Mouse (Mus musculus) cerebellum, adult 11 months (tissue): Measurements from ENCODE around the gene Copb1.
"Not testable (repeated sequence)": the region's sequence is repeated elsewhere in the genome, so short reads cannot be mapped to it uniquely, and the experiment has no call there.

Experiments
- DNase-seq: peaks from one replicate; pipeline ENCODE4 v3.0.0; 2022

Gene Copb1

DNA sequence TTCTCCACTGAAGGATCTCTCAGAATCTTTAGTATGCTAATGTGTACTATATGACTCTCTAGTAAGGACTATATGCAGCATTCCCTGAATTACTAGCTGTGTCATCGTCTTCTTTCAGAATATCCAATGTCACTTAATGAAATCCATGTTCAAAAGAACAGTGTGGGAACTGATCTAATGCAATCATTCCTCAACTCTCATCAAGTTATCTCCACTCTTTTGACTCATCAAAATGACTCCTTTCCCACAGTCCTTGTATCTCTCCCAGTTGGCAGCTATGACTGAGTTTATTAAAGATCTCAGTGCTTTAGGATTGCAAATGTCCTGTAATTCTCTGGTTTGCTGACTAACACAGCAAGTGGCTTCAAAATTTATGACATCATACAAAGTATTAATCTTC, 40.1 kb downstream of the Copb1 start:
- no peak for DNase-seq

DNA sequence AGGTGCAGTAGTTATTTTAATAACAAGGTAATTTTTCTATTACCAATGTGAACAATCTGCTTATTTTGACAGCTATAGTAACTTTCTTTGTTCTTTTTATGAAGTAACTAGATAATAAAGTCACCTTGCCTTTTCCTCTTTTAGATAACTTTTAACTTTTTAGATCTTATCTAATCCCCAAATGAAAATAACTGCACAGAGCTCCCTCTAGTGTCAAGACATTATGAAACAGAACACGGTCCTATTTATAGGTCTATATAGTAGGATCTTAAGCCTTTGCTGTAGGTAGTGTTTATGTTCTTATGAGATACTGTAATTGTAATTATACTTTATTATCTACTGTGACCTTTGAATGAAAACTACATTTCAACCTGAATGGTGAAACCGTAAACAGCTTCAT, 41.0 kb downstream of the Copb1 start:
- no peak for DNase-seq

DNA sequence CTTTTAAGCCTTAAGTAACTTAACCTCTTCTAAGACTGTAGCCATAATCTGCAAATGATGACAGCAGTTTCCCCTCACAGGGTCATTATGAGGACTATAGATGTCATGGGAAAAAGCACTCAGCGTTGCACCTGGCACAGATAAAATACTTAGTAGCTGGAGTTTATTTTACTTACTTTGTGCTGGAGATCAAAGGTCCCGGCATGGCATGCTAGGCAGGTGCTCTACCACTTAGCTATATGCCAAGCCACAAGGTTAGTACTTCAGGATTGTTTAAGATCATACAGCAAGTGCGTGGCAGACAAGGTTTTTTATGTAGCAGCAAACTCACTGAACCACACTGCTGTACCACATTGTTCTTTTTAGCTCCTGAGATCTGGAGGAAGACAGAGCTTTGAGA, 43.9 kb downstream of the Copb1 start:
- no peak for DNase-seq

DNA sequence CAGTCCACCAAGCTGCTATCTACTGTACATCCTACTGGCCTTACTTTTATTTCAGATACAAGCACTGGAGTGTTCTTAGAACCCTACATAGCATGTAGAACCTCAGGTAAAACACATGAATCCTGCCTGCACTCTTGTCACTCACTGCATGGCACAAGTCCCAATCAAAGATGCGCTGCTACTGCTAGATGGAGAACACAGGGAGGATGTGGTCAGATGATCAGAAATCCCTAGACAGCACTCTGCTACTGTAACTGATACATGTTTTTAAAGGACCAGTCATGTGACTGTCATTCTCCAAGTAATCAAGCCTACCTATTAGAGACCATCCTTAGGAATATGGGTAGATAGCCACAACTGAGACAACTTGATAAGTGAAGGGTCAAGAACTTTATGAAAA, 44.7 kb downstream of the Copb1 start:
- DNase-seq, result no peak

DNA sequence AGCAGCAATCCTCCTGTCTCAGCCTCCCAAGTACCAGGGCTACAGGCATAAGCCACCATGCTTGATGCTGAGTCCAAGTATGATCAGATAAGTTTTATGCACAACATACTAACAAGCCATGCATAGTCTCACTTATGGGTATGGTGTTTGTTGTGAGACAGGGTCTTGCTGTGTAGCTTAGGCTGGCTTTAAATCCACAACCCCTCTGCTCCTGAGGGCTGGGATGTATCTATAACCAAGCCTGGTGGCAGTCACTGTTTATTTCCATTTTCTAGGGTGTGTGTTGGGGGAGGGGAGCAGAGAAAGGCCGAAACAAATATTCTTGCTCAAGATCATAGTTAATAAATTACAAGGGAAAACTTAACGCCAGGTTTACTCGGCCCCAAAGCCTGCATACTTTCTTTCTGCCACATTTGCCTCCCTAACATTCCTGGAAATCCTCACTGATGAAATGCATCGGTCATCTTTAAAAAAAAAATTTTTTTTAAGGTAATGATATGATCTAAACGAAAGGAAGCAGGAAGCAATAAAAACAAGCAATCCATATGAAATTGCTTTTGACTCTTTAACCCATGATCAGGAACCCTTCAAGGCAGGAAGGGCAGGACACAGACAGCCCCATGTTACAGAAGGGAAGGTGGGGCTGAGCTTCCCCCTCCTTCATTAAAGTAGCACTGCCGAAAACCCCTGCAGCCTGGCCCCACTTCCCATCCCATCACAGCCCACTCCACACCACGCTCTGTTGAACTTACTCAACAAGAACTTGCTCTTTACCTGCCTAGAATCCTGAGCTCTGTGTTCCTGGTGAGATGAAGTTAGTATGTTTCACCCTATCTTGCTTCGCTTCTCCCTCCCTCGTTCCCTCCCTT, 50.8 kb downstream of the Copb1 start:
- no peak for DNase-seq

DNA sequence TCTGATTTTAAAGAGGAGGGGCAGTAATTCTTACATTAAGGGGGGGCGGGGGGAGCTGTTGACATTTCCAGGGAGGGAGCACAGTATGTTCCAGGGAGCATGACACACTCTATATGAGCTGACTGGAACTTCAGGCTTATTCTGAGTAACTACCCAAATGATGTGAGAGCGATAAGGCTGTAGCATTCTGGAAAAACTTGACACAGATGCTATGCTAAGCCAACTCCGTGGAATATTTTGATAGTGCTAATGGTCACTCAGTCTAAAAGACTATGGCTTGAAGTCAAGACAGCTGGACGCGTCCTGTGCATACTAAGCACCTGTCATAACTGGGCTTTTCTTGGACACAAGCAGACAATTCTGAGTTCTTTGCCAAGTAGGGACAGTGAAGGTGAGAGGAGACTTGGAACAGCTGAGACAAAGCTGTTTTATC, 51.5 kb downstream of the Copb1 start:
- DNase-seq, result no peak

DNA sequence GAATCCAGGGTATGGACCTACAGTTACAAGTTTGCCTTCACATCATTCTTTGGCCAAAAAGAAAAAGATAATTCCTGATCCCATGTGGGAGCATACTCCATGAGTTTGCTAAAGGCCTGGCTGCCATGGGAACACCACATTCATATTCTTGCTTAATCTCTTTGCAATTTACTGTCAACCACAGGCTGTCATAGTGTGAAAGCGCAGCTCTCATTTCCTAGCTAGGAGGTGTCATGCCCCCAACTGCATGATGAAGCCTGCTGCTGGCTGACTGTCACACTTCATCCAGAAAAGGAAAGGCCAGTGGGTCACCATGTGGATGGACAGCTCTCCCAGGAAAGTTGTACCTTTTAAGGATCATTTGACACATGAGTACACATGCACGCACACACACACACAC, 53.9 kb downstream of the Copb1 start:
- DNase-seq, result no peak

DNA sequence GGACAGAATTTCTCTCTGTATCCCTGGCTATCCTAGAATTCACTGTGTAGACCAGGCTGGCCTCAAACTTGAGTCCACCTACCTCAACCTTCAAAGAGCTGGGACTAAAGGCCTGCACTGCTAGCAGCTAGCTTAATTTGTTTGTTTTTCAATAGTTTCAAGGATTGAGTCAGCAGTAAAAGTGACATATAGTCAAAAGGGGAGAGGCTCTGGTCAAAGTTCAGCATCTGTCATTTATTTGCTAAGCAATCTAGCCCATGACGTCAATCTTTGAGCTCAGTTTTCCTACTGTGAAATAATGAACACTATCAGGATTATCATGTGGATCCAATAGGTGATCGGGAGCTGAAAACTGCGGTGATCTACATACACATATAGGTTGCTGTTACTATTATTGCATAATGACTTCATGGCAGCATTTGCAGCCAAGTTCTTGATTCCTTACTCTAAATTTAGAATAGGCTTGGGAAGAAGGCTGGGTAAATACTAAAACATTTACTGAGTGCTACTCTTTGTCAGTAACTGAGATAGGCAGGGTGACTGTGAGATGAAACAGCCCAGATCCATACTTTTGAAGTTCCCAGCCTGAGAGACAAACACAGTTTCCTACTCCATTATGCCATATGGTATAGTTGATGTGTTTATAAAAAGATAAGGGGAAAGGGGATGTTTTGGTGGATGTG, 54.9 kb downstream of the Copb1 start:
- no peak for DNase-seq

DNA sequence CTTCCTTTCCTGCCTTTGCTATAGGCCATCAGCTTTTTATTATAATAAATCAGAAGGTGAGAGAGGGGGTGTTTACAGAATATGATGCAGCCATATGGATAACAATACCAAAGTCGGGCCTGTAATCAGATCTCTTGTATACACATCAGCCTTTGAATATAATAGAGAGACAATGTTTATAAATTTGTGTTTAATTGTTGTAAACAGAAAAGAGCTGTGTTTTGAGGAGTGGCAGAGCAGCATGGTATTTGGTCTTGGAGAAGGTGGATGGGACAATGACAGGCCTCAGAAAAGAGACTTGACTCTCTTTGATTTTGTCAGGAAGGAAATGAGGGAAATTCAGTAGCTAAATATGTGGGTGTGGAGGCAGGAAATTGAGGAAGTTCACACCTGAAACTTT, 56.3 kb downstream of the Copb1 start:
- no peak for DNase-seq

DNA sequence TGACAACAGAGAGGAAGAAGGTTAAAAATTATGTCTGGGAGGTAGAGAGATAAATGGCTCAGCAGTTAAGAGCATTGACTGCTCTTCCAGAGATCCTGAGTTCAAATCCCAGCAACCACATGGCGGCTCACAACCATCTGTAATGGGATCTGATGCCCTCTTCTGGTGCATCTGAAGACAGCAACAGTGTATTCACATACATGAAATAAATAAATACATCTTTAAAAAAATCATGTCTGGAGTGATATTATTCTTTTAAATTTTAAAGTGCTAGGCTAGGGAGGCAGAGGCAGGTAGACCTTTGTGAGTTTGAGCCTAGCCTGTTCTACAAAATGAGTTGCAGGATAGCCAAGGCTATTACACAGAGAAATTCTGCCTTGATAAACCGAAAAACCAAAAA, 57.9 kb downstream of the Copb1 start:
- not testable (repeated sequence) for DNase-seq

DNA sequence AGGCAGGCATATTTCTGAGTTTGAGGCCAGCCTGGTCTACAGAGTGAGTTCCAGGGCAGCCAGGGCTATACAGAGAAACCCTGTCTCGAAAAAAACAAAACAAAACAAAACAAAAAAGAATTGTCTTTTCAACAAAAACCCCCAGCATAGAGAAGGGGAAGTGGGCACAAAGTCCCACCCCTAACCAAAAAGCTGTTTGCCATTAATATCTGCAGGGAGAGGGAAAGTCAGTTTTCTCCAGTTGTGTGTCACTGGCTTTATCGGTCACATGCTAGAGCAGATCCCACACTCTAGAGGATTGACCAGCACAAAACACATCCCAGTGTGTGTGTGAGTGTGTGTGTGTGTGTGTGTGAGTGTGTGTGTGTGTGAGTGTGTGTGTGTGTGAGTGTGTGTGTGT, 59.7 kb downstream of the Copb1 start:
- not testable (repeated sequence) for DNase-seq

DNA sequence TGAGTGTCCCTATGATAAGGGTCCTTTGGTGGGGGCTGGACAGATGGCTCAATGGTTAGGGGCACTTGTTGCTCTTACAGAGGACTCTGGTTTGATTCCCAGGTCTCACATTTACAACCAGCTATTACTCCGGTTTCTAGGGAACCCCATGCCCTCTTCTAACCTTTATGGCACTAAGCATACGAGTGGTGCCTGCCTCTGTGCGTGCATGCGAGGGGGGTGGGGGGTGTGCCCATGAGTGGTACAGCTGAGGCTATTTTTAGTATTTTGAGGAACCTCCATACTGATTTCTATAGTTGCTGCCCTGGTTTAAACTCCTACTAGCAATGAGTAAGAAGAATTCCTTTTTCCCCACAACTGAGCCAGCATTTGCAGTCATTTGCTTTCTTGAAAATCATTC, 60.3 kb downstream of the Copb1 start:
- no peak for DNase-seq

DNA sequence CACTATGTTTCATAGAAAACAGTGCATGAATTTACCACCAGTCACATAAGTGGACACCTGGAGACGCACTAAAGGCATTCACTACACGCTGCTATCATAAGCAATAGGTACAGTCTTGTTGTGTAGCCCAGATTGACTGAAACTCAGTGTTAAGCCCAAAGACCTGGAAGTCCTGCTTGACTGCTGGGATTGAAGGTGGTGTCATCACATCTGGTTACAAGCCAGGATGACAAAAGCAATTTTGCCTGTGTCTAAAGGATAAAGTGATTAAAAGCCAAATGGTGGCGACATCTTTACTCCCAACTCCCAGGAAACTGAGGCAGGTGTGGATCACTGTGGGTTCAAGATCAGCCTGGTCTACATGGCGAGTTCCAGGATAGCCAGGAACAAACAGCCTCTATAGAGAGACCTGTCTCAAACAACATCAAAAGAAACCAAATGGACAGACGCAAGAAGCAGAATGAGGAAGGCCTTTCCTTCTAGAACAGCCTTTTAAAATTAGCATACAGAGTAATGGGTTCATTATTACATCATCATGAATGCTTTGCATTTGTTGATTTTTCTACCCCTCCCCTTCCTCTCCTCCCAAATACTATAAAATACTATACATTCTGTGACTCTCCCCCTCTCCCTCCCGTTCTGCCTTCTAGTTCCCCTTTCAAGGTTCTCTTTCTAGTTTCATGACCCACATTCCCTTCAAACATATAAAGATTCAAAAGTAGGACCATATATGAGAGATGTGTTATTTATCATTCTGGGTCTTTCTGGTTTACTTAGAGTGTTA, 61.0 kb downstream of the Copb1 start:
- DNase-seq, result no peak

DNA sequence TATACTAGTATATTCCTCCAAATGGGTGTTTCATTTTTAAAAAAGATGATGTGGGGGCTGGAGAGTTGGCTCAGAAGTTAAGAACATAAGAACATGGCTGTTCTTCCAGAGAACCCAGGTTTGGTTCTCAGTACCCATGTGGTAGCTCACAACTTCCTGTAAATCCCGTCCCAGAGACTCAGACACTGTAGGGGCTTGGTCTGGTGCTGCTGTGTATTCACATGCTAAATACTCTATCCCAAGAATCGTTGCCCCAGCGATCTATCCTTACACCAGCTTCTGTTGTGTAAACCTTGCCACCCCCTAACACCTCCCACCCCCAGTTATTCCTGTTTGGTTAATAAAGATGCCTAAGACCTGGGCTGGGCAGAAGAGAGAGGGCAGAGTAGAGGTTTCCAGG, 61.9 kb downstream of the Copb1 start:
- no peak for DNase-seq

DNA sequence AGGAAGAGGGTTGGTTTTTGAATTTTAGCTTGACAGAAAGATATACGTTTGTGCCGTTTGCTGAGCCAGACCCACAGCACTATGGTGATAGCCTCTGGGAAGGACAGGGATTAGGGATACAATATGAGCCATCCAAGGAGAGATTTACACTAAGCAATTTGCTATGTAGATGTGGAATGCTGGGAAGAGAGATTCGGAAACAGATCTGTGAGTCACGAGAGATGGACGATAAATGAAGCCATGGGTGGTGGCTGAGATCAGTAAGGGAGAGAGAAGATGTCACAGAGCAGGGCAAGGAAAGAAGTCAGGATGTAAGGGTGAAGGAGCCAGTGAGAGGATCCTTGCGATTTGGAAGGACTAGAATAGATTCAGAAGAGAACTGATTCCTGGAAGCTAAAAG, 71.1 kb downstream of the Copb1 start:
- DNase-seq, result no peak

DNA sequence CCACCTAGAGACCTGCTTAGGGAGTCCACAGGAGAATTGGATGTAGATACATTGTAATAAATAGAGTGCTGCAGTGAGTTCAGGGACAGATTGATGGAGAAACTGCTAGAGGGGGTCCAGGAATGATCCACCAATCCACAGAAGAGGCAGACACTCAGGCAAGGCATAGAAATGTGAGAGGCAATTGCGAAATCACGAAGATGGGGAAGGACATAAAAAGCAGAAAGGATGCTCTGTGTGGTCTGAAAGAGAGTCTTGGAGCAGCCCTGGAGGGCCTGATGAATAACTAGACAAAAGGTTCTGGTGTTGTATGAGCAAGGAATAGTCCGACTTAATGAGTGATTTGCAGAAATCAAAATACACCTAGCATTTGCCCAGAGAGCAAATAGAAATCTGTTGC, 71.8 kb downstream of the Copb1 start:
- no peak for DNase-seq

DNA sequence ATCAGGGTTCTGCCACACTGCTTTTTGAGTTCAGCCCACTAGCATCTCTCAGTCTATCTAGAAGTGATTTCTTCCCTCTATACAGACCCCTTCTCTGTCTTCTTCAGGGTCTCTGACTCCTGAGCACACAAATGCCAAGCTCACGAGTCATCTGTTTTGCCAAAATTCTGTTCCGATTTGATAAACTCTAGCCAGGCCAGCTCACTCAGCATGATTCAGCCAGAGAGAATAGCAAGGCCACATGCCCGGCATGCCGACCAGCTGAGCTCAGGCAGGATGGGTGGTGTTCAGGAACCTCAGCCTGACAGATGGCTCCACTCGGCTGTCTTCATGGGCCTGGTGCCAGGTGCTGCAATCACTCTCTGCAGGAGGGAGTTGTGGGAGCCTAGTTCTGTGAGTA, 73.1 kb downstream of the Copb1 start:
- DNase-seq, result peak; percentile 87

DNA sequence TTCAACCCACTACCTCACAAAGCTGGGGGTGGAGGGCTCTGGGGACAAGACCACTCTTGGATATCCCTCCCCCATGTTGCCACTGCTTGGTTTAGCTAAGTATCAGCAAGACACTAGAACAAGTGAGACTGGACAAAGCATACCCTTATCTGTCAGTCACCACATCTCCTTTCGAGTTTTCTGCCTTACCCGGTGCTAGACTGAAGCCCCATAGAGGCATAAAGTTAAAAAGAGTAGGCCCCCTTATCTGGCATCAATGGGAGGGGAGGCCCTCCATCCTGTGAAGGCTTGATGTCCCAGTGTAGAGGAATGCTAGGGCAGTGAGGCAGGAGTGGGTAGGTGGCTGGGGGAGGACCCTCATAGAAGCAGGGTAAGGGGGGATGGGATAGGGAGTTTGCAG, 77.9 kb downstream of the Copb1 start:
- no peak for DNase-seq

DNA sequence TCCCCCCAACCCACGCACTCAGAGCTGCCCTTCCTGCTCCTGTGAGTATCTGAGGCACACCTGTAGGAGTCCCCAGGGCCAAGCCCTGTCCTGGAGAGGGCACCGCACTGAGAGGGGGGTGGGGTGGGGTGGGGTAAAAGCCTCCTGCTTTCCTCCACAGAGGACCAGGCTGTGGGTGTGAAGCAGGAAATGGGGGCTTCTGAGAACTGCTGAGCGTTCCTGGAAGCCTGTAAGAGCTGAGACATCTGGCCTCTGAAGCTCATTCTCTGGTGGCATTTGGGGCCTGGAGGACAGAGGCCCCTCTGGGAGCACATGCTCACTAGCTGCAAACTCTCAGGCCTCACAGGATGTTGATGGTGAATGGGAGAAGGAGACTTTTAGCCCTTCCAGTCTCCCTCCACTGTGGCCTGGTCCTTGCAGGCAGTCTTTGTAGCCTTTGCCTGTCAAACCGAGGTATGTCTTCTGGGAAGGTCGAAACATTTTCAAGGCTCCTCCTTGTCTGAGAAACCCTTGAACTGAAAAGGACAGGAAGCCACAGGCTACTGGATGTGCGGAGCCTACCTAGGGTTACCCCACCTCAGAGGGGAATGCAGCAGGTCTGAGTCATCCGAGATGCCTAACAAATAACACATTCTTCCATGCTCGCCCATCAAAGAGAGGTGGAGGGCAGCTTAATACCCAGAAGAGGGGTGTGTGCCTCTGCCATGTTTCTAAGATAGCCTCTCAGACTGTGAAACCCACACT, 83.0 kb downstream of the Copb1 start:
- DNase-seq, result no peak

DNA sequence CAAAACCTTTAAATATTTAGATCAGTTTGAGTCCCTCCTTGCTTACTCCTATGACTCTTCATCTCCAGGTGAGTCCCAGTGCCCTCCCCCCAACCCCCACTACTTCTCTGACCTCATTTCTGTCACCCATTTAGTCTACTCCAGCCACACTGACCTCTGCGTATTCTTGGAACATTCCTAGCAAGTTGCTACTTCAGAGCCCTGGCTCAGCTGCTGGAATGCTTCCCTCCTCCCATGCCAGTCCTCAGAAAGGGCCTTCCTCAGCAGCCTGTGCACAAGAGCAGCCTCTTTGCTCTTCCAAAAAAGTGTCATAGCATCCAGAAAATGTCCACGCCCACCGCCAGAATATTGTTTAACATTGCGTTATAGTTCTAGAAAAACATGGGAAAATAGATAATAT, 84.5 kb downstream of the Copb1 start:
- DNase-seq, result no peak

DNA sequence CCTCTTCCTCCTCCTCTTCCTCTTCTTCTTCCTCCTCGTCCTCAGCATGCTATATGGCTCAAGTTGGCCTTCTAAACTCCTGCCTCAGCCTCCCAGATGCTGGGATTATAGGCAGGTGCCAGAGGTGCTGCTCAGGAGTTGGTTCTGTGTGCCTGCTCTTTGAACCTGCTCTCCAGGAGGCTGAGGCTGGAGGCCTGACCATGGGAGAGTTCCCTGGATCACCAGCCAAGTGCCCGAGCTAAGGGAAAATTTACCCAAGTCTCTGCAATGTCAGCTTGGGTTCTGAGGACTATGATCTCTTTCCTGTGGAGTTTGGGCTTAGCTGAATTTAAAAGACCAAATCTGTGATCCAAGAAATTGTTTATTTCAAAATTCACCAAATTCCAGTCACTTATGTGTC, 85.1 kb downstream of the Copb1 start:
- DNase-seq, result no peak
